Mouse (Mus musculus) stomach, embryonic 14.5 days (tissue): ENCODE data around the gene Myo9b. TPM values are rescaled to one million over a fixed set of nuclear protein-coding genes. Genes with fewer than 3 reads are reported as not detected.

ENCODE experiments used
- ATAC-seq: fragments of 200-750 bp; cut with Nextera tagmentation; 2 replicates; pipeline ENCODE4 v1.8.0; 2017; ENCODE audit warnings: low read depth, moderate TSS enrichment; ENCODE audit not compliant: insufficient number of reproducible peaks, insufficient read depth, low FRiP score
- H3K27ac ChIP-seq: fragments of 300-500 bp; sonication (generic); 2 replicates; pipeline ENCODE4 v1.5.1; 2014; ENCODE audit warnings: mild to moderate bottlenecking, low read length, moderate library complexity, mixed read lengths
- H3K27me3 ChIP-seq: fragments of 300-500 bp; sonication (generic); 2 replicates; pipeline ENCODE4 v1.6.1; 2014; ENCODE audit warnings: low read length, control low read depth, mixed read lengths; ENCODE audit not compliant: control insufficient read depth, insufficient read depth
- H3K36me3 ChIP-seq: fragments of 300-500 bp; sonication (generic); 2 replicates; pipeline ENCODE4 v1.6.1; 2014; ENCODE audit warnings: mild to moderate bottlenecking, control low read depth, low read length, moderate library complexity, mixed read lengths; ENCODE audit not compliant: control insufficient read depth, insufficient read depth
- H3K4me1 ChIP-seq: fragments of 300-500 bp; sonication (generic); 2 replicates; pipeline ENCODE4 v1.6.1; 2014; ENCODE audit warnings: low read length, control low read depth, mixed read lengths; ENCODE audit not compliant: control insufficient read depth, insufficient read depth
- H3K4me2 ChIP-seq: fragments of 300-500 bp; sonication (generic); replicated peaks from 2 replicates; pipeline ENCODE4 v1.6.1; 2014; ENCODE audit warnings: low read depth, low read length, control low read depth
- H3K4me3 ChIP-seq: fragments of 300-500 bp; sonication (generic); 2 replicates; pipeline ENCODE4 v1.5.1; 2014; ENCODE audit warnings: low read depth, low read length, control low read depth
- H3K9ac ChIP-seq: fragments of 300-500 bp; sonication (generic); replicated peaks from 2 replicates; pipeline ENCODE4 v1.6.1; 2014; ENCODE audit warnings: low read depth, mild to moderate bottlenecking, control low read depth, low read length, moderate library complexity, mixed read lengths
- H3K9me3 ChIP-seq: fragments of 300-500 bp; sonication (generic); 2 replicates; pipeline ENCODE4 v1.6.1; 2016; ENCODE audit warnings: low read depth, low read length, control low read depth; ENCODE audit not compliant: control insufficient read depth
- WGBS: fragments of 180-500 bp; shearing (Covaris S2); extraction: QIAGEN DNeasy Blood & Tissue Kit; methylation state at CpG from one replicate; pipeline ENCODE4 v1.1.7; 2014; 5-methylcytosine and 5-hydroxymethylcytosine counted together
- polyA plus RNA-seq: library from polyadenylated mRNA; unstranded; fragments of >200 nt; fragmentation: Nextera tagmentation; extraction: Ambion mirVana; gene quantifications from 2 replicates; pipeline ENCODE4 v1.2.1, GENCODE M21; 2014

Gene Myo9b
- polyA plus RNA-seq, 1 experiment from 2014 or later: 22.5 TPM

DNA sequence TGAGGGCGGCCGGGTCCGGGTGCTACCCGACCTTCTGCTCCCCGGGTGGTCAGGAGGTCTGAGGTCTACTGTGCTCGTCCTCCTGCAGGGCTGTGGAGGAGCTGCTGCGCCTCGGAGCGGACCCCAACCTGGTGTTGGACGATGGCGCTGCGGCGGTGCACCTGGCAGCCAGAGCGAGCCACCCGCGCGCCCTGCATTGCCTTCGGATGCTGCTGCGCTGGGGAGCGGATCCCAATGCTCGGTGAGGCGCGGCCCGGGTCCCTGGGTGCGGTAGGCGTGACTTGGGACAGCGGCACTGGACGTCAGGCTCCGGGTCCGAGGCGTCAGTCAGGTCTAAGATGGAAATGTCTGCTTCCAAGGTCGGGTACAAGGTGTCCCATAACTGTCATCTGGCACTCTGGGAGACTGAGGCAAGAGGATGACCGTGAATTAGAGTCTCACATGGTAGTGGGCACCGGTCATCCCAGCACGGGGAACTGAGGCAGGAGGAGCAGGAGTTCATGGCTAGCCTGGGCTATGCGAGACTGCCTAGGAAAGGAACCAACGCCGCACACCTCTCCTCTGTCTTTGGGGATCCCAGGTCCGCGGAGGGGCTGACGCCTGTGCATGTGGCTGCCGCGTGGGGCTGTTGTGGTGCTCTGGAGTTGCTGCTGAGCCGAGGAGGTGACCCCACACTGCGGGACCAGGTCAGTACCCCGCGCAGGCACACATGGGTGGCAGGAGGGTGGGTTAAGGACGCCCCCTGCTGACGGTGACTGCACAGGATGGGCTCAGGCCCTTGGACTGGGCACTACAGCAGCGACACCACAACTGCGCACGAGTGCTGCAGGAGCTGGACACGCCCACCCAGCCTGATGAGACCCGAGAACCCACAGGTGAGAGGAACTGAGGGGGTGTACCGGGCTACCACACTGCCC lies 133.8 kb downstream of the Myo9b start:
- H3K4me1 ChIP-seq: peaks cover 12% of the 10 kb centered on the region; the same call in 1 of the 2 replicates
- H3K9ac ChIP-seq: peak overlapping the region; percentile 57
- H3K4me2 ChIP-seq: peak overlapping the region; percentile 95
- ATAC-seq: peak; percentile 80
- no peaks in the 10 kb centered on the region for H3K27me3 ChIP-seq
- H3K36me3 ChIP-seq: peaks cover 21% of the 10 kb centered on the region; the same call in 1 of the 2 replicates
- no peak overlapping the region; the same call in 1 of the 2 replicates for H3K27ac ChIP-seq
- WGBS: under 1% methylated on average over 55 of the region's 55 CpGs
- H3K9me3 ChIP-seq: no peaks in the 10 kb centered on the region
- H3K4me3 ChIP-seq: peak overlapping the region; percentile 52

DNA sequence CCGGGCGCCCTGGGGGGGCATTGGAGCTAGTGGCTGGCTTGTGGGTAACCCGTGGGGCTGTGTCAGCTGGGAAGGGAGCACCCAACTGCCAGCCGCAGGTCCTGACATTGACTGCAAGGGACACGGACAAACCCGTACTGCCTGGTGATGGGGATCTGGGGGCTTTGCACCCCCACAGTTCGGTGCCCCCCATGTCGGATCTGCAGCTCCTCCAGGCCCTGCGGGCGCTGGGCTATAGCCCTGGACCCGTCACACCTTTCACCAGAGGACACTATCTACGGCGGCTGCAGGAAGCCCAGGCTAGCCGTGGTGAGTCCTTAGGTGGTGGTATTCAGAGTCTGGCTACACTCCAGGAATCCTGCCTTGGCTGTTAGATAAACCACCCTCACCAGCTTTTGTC lies 134.9 kb downstream of the Myo9b start:
- 95% methylated on average over 14 of the region's 14 CpGs for WGBS
- H3K4me2 ChIP-seq: peak overlapping the region; percentile 95; the same call in 1 of the 2 replicates
- H3K9me3 ChIP-seq: no peaks in the 10 kb centered on the region
- no peak overlapping the region for H3K4me3 ChIP-seq
- H3K9ac ChIP-seq: no peak overlapping the region
- H3K27ac ChIP-seq: no peak overlapping the region
- H3K4me1 ChIP-seq: peaks cover 12% of the 10 kb centered on the region; the same call in 1 of the 2 replicates
- H3K36me3 ChIP-seq: peaks cover 21% of the 10 kb centered on the region; the same call in 1 of the 2 replicates
- ATAC-seq: no peak
- no peaks in the 10 kb centered on the region for H3K27me3 ChIP-seq

DNA sequence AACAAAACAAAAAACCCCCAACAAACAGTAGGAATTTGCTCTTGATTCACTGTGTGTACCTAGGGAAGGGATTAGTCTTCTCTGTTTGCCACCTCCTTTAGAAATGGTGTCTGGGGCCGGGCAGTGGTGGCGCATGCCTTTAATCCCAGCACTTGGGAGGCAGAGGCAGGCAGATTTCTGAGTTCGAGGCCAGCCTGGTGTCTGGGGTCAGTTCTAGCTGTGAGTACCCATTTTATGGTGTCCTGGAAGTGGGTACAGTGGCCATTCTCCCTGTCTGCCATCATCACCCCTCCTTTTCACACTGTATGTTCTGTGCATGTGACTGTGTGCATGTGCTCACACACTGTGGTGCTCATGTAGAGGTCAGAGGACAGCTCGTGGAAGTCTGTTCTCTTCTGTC lies 135.7 kb downstream of the Myo9b start:
- Histone ChIP-seq H3K4me2 (no peak overlapping the region), H3K36me3 (peaks cover 21% of the 10 kb centered on the region; the same call in 1 of the 2 replicates), H3K4me3 (no peak overlapping the region), H3K9me3 (no peaks in the 10 kb centered on the region), H3K4me1 (peaks cover 12% of the 10 kb centered on the region; the same call in 1 of the 2 replicates), H3K27me3 (no peaks in the 10 kb centered on the region), H3K9ac (no peak overlapping the region), H3K27ac (no peak overlapping the region)
- 87% methylated on average over 4 of the region's 4 CpGs for WGBS
- no peak for ATAC-seq

Other genes starting within 250 kb of the Myo9b start
- gene Haus8, start 220 bp downstream of the Myo9b start, polyA plus RNA-seq: 53.7 and 54.1 TPM in 2 replicates
- gene Use1, start 94.1 kb downstream of the Myo9b start, polyA plus RNA-seq: 106 and 108 TPM in 2 replicates
- gene Ocel1, start 98.6 kb downstream of the Myo9b start, polyA plus RNA-seq: 3.8 TPM in 2 replicates
- 52.7 and 65.5 TPM in 2 replicates for gene Nr2f6, start 109.2 kb downstream of the Myo9b start, polyA plus RNA-seq
- 8.6 and 9.6 TPM in 2 replicates for gene Ushbp1, start 123.1 kb downstream of the Myo9b start, polyA plus RNA-seq
- 92.2 and 94.2 TPM in 2 replicates for gene Babam1, start 124.1 kb downstream of the Myo9b start, polyA plus RNA-seq
- gene Ankle1, start 133.3 kb downstream of the Myo9b start, polyA plus RNA-seq: 30.9 and 39.8 TPM in 2 replicates
- gene Abhd8, start 190.9 kb downstream of the Myo9b start, polyA plus RNA-seq: 28.4 and 30.0 TPM in 2 replicates
- gene Mrpl34, start 192.2 kb downstream of the Myo9b start, polyA plus RNA-seq: 139 and 154 TPM in 2 replicates
- gene Dda1, start 196.5 kb downstream of the Myo9b start, polyA plus RNA-seq: 94.8 and 98.9 TPM in 2 replicates
- 2.3 TPM in 2 replicates for gene Ano8, start 213.2 kb downstream of the Myo9b start, polyA plus RNA-seq
- 7.1 and 7.2 TPM in 2 replicates for gene Gtpbp3, start 215.4 kb downstream of the Myo9b start, polyA plus RNA-seq
- gene Plvap, start 239.0 kb downstream of the Myo9b start, polyA plus RNA-seq: 67.1 and 67.5 TPM in 2 replicates